Comparison of ENCODE assay signal across 17 mouse cellular contexts in the genomic region with DNA sequence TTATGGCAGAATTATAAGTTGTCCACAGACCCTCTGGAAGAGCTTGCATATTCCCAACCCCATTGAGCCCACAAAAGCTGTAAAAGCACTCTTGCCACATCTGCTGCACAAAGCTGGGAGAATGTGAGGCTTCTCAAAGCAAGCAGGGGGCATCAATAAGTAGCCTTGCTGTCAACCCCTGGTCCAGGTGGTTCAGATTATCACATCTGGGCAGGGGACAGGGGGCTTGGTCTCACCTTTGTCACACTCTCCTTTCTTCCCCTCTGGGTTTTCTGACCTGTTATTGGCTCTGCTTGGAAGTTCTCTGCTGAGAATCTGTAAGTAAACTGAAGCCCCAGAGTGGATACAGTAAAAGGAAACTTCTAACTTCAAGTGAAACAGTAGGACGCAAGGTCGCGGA. TPM values are rescaled to one million over a fixed set of nuclear protein-coding genes. Genes with fewer than 3 reads are reported as not detected.
DNase-seq lines count a peak whose midpoint lies in the region; ATAC-seq and TF ChIP-seq lines count a peak whose summit lies in the region.
"Had no signal": no experiment of that assay in that cellular context is flagged by ENCODE, and none has a peak within 500 bp of the region (broad histone marks: within the 10 kb centered on the region; RNA-seq: fewer than 3 reads in every experiment).

No protein-coding gene starts in this region.

- H3K4me3 ChIP-seq in forebrain, embryonic 12.5 days (replicated peaks) = no peak overlapping the region
- H3K4me3 ChIP-seq in forebrain, embryonic 13.5 days = no peak overlapping the region
- peak overlapping the region; percentile 85 for H3K4me3 ChIP-seq in midbrain, embryonic 10.5 days
- no peak overlapping the region for H3K4me3 ChIP-seq in midbrain, postnatal 0 days (ENCODE audit: low read depth, low read length)
- H3K4me3 ChIP-seq in intestine, embryonic 14.5 days (ENCODE audit: low read depth, low read length) = no peak overlapping the region
- H3K4me3 ChIP-seq: heart, embryonic 13.5 days; layer of hippocampus, adult 2 months had no signal

- peaks cover 34% of the 10 kb centered on the region for H3K27me3 ChIP-seq in forebrain, embryonic 12.5 days
- H3K27me3 ChIP-seq in forebrain, embryonic 13.5 days = peaks cover 41% of the 10 kb centered on the region
- H3K27me3 ChIP-seq in midbrain, embryonic 10.5 days (ENCODE audit: low read depth, poor library complexity, severe bottlenecking) = peaks cover 4% of the 10 kb centered on the region; the same call in 1 of the 2 replicates
- H3K27me3 ChIP-seq in midbrain, postnatal 0 days (ENCODE audit: insufficient read depth, low read length) = no peaks in the 10 kb centered on the region
- no peaks in the 10 kb centered on the region for H3K27me3 ChIP-seq in intestine, embryonic 14.5 days (replicated peaks; ENCODE audit: control insufficient read depth, insufficient read depth, low read length)

- H3K36me3 ChIP-seq in forebrain, embryonic 12.5 days (replicated peaks) = no peaks in the 10 kb centered on the region
- no peaks in the 10 kb centered on the region for H3K36me3 ChIP-seq in forebrain, embryonic 13.5 days (ENCODE audit: poor library complexity, severe bottlenecking)
- peaks cover 36% of the 10 kb centered on the region for H3K36me3 ChIP-seq in midbrain, embryonic 10.5 days
- H3K36me3 ChIP-seq in midbrain, postnatal 0 days (ENCODE audit: insufficient read depth, low read length) = no peaks in the 10 kb centered on the region
- H3K36me3 ChIP-seq in intestine, embryonic 14.5 days (ENCODE audit: control insufficient read depth, insufficient read depth, low read length) = no peaks in the 10 kb centered on the region
- H3K36me3 ChIP-seq: heart, embryonic 13.5 days had no signal

- TF ChIP-seq CTCF in midbrain, postnatal 0 days (IDR thresholded peaks at IDR 0.05) = no peak

- H3K27ac ChIP-seq in forebrain, embryonic 12.5 days = no peak overlapping the region
- H3K27ac ChIP-seq in forebrain, embryonic 13.5 days = no peak overlapping the region
- H3K27ac ChIP-seq in midbrain, embryonic 10.5 days (replicated peaks) = peak overlapping the region; percentile 99
- no peak overlapping the region for H3K27ac ChIP-seq in midbrain, postnatal 0 days (ENCODE audit: low read depth, low read length)
- H3K27ac ChIP-seq in intestine, embryonic 14.5 days (ENCODE audit: low read depth) = no peak overlapping the region
- H3K27ac ChIP-seq: heart, embryonic 13.5 days; layer of hippocampus, adult 2 months had no signal

- H3K9me3 ChIP-seq in forebrain, embryonic 12.5 days = no peaks in the 10 kb centered on the region
- no peaks in the 10 kb centered on the region for H3K9me3 ChIP-seq in forebrain, embryonic 13.5 days (replicated peaks)
- no peaks in the 10 kb centered on the region for H3K9me3 ChIP-seq in midbrain, embryonic 10.5 days (replicated peaks)
- H3K9me3 ChIP-seq in midbrain, postnatal 0 days (ENCODE audit: low read length) = no peaks in the 10 kb centered on the region
- H3K9me3 ChIP-seq in intestine, embryonic 14.5 days (ENCODE audit: control insufficient read depth, low read length) = no peaks in the 10 kb centered on the region
- H3K9me3 ChIP-seq: heart, embryonic 13.5 days had no signal

- no peak overlapping the region for H3K9ac ChIP-seq in forebrain, embryonic 12.5 days
- no peak overlapping the region for H3K9ac ChIP-seq in forebrain, embryonic 13.5 days
- no peak overlapping the region for H3K9ac ChIP-seq in midbrain, postnatal 0 days (replicated peaks; ENCODE audit: low read length, poor library complexity, severe bottlenecking)
- H3K9ac ChIP-seq in intestine, embryonic 14.5 days (ENCODE audit: low read length) = no peak overlapping the region
- H3K9ac ChIP-seq: heart, embryonic 13.5 days; lung, embryonic 14.5 days had no signal

- no peak for ATAC-seq in forebrain, embryonic 12.5 days (ENCODE audit: low FRiP score)
- ATAC-seq in forebrain, embryonic 13.5 days = no peak
- no peak for ATAC-seq in midbrain, postnatal 0 days (ENCODE audit: low FRiP score)
- no peak for ATAC-seq in intestine, embryonic 14.5 days (replicated peaks; ENCODE audit: low FRiP score, low TSS enrichment, low read depth)

- DNase-seq in midbrain, embryonic 10.5 days (ENCODE audit: low spot score) = peak; percentile 28
- DNase-seq in midbrain, postnatal 0 days (ENCODE audit: low spot score) = no peak
- no peak for DNase-seq in intestine, embryonic 14.5 days (ENCODE audit: low spot score)
- DNase-seq in mesoderm, embryonic 11.5 days (ENCODE audit: low read depth, low spot score) = peak; percentile 32
- no peak for DNase-seq in cerebellum, adult 8-10 months
- no peak for DNase-seq in adrenal gland, postnatal 10 days
- DNase-seq: cerebellum, adult 11 months; gastrocnemius, postnatal 25 days; lung, embryonic 14.5 days; right cerebral cortex, adult 18-20 months; thymus, adult 18-20 months had no signal

- WGBS in forebrain, embryonic 12.5 days = 54% methylated on average over 3 of the region's 3 CpGs
- 59% methylated on average over 3 of the region's 3 CpGs for WGBS in forebrain, embryonic 13.5 days
- WGBS in midbrain, embryonic 10.5 days = 32% methylated on average over 3 of the region's 3 CpGs
- WGBS in midbrain, postnatal 0 days = 37% methylated on average over 3 of the region's 3 CpGs
- 52% methylated on average over 3 of the region's 3 CpGs for WGBS in intestine, embryonic 14.5 days

- H3K4me1 ChIP-seq in forebrain, embryonic 12.5 days = peaks cover 29% of the 10 kb centered on the region
- peaks cover 20% of the 10 kb centered on the region for H3K4me1 ChIP-seq in forebrain, embryonic 13.5 days
- H3K4me1 ChIP-seq in midbrain, embryonic 10.5 days = peaks cover 77% of the 10 kb centered on the region
- H3K4me1 ChIP-seq in midbrain, postnatal 0 days (ENCODE audit: insufficient read depth, low read length) = no peaks in the 10 kb centered on the region
- no peaks in the 10 kb centered on the region; the same call in 1 of the 2 replicates for H3K4me1 ChIP-seq in intestine, embryonic 14.5 days (replicated peaks; ENCODE audit: control insufficient read depth, insufficient read depth, low read length)

- 0 out of 2 replicates have a peak overlapping the region, but pooled peaks have one; percentile 95 for H3K4me2 ChIP-seq in forebrain, embryonic 12.5 days
- H3K4me2 ChIP-seq in forebrain, embryonic 13.5 days = no peak overlapping the region
- no peak overlapping the region for H3K4me2 ChIP-seq in midbrain, postnatal 0 days (ENCODE audit: low read depth, low read length, poor library complexity, severe bottlenecking)
- peak overlapping the region; percentile 87 for H3K4me2 ChIP-seq in intestine, embryonic 14.5 days (ENCODE audit: low read length)

RNA-seq across cellular contexts. Expression of gene Greb1, which starts 1.8 kb away (rescaled TPM):
- 2.4 and 2.5 TPM in 2 replicates for polyA plus RNA-seq in forebrain, embryonic 12.5 days (2016; fragmentation: Nextera tagmentation; extraction: Ambion mirVana)
- 0.85 and 0.97 TPM in 2 replicates for polyA plus RNA-seq in forebrain, embryonic 13.5 days (2015; fragmentation: Nextera tagmentation; extraction: Ambion mirVana)
- polyA plus RNA-seq in midbrain, embryonic 10.5 days (2016; fragmentation: Nextera tagmentation; extraction: Ambion mirVana) = 24.0 and 31.0 TPM in 2 replicates
- total RNA-seq in midbrain, postnatal 0 days (2014; rRNA removed) = 1.3 and 3.7 TPM in 2 replicates
- 0.39 and 0.43 TPM in 2 replicates for polyA plus RNA-seq in midbrain, postnatal 0 days (2015; fragmentation: Nextera tagmentation; extraction: Ambion mirVana)
- 8.1 and 9.5 TPM in 2 replicates for polyA plus RNA-seq in intestine, embryonic 14.5 days (2014; fragmentation: Nextera tagmentation; extraction: Ambion mirVana)
- total RNA-seq in adrenal gland, postnatal 10 days (2021) = 10 to 100 TPM; 19.3 to 37.1 TPM
- total RNA-seq: megakaryocyte, adult 5-6 weeks; neutrophil, adult 5-6 weeks had no signal

RNA-seq across cellular contexts. Expression of gene E2f6, which starts 11.9 kb away (rescaled TPM):
- polyA plus RNA-seq in forebrain, embryonic 12.5 days (2016; fragmentation: Nextera tagmentation; extraction: Ambion mirVana) = 75.0 and 77.4 TPM in 2 replicates
- 43.3 and 51.8 TPM in 2 replicates for polyA plus RNA-seq in forebrain, embryonic 13.5 days (2015; fragmentation: Nextera tagmentation; extraction: Ambion mirVana)
- polyA plus RNA-seq in midbrain, embryonic 10.5 days (2016; fragmentation: Nextera tagmentation; extraction: Ambion mirVana) = 72.8 and 73.0 TPM in 2 replicates
- total RNA-seq in midbrain, postnatal 0 days (2014; rRNA removed) = 15.8 and 23.1 TPM in 2 replicates
- polyA plus RNA-seq in midbrain, postnatal 0 days (2015; fragmentation: Nextera tagmentation; extraction: Ambion mirVana) = 17.1 and 19.3 TPM in 2 replicates
- 50.8 and 52.6 TPM in 2 replicates for polyA plus RNA-seq in intestine, embryonic 14.5 days (2014; fragmentation: Nextera tagmentation; extraction: Ambion mirVana)
- total RNA-seq in adrenal gland, postnatal 10 days (2021) = 10 to 100 TPM; 27.5 to 43.8 TPM

Comparison
In these comparisons a context has a peak if more than half of its experiments do, and no peak if none do; other contexts are left out.
1. H3K4me2 ChIP-seq: peak in forebrain, embryonic 12.5 days (single experiment) and intestine, embryonic 14.5 days (single experiment); none in forebrain, embryonic 13.5 days (single experiment) and midbrain, postnatal 0 days (single experiment).
2. DNase-seq: peak in midbrain, embryonic 10.5 days (single experiment) and mesoderm, embryonic 11.5 days (single experiment); none in midbrain, postnatal 0 days (single experiment), intestine, embryonic 14.5 days (single experiment), cerebellum, adult 8-10 months (single experiment) and adrenal gland, postnatal 10 days (single experiment).